Mouse (Mus musculus): ENCODE results near the gene B4galnt3.
A peak's percentile ranks its signal among the peaks of the same experiment; 100 is the strongest.

B4galnt3 gene

DNA sequence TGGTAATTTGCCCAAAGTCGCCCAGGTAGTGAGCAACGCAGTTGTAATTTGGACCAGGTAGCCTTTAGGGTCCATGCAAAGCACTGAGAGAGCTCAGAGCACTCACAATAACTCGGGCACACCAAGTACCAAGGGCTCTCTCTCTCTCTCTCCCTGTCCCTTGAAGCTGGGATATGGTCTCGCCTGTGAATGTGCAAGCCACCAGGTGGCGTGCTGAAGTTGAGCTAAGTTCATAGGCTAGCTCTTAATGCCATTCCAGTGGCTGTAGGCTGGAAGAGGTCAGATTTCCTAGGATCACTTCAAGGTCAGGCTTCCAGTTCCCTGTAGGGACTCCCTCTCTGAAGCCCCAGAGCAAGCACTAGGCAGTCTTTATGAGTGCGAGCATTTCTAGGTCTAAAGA lies 71.7 kb downstream of the B4galnt3 start:
- DNase-seq (ENCODE audit: low spot score in 2 of 2) = peak; percentile 29 to 32

DNA sequence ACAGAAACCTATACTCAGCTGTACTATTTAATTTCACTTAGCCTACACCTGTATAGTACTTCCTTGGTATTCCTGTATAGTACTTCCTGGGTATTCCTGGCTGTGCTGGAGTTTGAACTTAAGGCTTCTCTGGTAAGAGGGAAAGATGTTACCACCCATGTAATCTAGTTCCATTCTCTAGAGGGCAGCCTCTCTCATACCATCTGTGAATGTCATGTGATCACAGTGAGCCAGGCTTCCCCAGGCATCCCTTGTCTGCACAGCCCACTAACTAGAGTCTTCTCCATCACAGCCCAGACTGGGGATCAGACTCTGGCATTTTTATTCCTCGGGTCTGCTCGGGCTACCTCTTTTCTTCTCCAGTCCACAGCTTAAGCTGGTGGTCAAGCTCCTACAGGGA lies 75.1 kb downstream of the B4galnt3 start:
- no peak for DNase-seq (ENCODE audit: low spot score in 2 of 2)

DNA sequence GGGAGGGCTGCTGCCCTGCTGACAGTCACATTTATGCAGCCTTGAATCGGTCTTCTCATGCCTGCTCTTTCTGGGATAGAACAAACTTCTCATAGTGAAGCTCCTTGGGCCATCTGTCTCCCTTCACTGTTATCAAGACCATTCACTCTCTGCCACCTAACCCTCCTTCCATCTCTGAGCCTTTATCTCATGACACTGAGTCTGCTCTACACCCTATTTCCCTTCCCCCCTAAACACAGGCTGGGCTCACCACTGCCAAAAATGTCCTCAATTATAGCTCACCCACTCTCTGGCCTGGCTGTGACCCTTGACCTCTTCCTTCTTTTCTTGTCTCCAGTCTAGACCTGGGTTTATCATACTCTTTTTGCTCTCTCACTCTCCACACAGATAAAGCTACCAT lies 77.7 kb downstream of the B4galnt3 start:
- DNase-seq (ENCODE audit: low spot score in 2 of 2) = no peak

DNA sequence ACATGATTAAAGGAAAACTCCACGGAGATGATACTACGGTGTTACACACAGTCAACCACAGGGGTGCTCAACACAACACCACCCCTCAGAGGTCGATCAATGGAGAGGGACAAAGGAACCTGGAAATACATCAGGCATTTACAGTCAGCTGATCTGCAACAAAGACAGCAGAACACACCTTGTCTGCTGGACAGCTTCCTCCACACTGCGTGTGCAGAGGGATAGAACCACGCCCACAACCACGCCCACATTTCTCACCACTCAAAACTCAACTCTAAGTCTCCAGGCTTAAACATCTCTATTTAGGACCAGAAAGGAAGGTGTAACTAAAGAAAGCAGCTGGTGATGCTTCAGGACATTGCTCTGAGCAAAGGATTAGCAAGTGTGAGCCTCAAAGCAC lies 82.8 kb downstream of the B4galnt3 start:
- no peak for DNase-seq (ENCODE audit: low spot score in 2 of 2)

DNA sequence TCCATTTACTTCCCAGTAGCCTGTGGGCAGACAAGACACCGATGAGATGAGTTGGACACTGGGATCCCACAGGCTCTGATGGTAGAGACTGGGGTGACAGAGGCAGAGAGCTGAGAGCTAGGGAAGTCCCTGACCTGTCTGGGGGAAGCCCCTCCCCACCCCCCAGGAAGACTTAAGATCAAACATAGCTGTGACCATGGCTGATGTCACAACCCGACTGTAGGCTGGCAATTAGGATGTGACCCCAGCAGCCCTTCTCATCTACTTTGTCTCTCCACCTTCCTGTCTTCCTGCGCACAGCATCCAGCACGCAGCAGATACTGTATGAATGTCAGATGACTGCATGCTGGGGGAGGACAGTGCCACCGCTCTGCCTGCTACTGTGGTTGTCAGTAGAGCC lies 87.8 kb downstream of the B4galnt3 start:
- no peak for DNase-seq (ENCODE audit: low spot score in 2 of 2)

DNA sequence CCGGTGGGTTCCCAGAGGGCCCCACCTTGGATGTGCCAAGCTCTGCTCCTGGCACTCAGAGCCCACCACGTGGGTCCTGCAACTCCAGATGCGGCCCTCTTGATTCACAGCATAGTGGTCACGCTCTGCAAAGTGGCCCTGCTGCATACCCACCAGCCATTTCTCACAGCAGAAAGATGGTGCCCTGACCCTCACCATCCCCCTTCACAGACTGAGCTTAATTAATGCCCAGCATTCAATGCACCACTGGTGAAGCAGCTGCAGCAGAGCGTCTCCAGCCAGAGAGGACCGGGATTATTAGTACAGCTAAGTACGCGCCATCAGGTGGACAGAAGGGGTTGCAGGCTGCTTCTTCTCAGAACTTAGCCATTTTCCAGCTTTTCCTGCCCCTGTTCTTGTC lies 92.0 kb downstream of the B4galnt3 start:
- DNase-seq (ENCODE audit: low spot score in 2 of 2) = no peak

DNA sequence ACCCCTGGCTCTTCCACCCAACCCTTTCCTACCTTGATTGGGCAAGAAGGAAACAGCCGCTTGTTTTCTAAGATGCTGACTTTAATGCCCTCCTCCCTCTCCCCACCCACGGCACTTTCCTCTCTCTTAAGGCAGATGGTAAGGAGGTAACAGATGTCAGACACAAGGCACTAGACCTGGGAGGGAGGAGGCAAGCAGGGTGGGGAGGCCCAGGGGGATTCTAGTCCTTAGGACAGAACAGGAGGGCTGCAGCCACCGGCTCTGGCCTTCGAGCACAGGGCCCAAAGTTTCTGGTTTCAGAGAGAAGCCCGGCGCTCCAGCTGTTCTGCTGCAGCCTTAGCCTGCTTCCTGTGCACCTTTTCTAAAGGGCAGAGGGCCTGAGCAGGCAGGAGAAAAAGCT lies 92.4 kb downstream of the B4galnt3 start:
- no peak for DNase-seq (ENCODE audit: low spot score in 2 of 2)

DNA sequence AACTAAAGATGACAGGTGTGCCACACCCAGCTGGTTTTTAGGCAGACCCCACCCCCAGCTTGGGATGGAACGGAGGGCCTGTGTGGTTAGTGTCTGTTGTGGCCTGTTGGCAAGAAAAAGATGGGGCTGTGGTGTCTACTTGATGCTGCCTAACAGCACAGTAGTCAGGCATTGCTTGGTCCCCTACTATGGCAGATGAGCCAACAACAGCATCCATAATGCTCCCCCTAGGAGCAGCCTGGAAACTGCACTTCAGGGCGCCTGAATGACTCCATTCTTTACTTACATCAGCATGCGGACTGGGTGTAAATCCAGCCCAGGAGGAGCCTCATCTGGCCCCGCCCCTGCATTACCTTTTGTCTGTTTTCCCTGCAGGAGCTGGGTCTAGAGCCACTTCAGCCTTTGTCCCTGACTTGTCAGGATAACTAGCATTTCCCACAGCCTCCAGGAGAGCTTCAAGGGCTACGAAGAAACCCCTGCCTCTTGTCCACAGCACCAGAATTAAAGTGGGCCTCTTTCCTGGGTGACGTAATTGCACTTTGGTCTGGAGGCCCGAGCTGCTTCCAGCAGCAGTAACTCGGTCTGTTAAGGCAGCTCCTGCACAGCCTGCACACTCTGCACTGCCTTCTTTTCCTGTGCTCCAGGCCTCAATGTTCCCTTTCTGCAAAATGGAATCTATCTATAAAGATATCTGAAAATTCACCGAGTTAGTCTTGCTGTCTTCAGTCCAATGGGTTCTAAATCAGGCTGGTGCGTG lies 94.5 kb downstream of the B4galnt3 start:
- no peak for DNase-seq (ENCODE audit: low spot score in 2 of 2)

DNA sequence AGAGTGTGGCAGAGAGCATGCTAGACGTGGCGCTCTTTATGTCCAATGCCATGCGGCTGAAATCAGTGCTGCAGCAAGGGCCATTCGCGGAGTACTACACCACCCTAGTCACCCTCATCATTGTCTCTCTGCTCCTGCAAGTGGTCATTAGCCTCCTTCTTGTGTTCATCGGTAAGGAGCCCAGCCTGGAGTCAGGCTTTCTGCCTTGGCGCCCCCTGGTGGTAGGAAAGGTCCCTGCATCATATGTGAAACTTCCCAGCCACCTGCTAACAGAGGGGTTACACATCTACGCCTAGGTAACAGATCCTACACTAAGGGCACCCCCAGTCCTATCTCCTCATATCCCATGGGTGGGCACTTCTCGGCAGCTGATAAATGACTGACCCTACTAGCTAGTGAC lies 96.4 kb downstream of the B4galnt3 start:
- DNase-seq (ENCODE audit: low spot score in 2 of 2) = peak; percentile 59 to 60

DNA sequence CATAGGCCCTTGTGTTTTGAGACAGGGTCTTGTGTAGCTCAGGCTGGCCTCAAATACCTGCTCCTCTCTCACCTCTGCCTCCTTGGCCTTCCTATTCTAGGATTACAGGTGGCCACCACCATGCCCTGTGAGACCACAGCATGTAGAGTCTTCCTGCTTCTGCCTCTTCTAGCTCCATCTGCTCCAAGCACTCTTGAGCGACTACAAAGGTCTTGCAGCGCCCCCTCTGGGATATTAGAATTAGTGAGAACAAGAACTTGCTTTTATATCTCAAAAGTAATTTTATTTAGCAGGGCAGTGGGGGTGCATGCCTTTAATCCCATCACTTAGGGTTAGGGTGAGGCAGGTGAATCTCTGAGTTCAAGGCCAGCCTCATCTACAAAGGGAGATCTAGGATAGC lies 97.5 kb downstream of the B4galnt3 start:
- DNase-seq (ENCODE audit: low spot score in 2 of 2) = no peak

DNA sequence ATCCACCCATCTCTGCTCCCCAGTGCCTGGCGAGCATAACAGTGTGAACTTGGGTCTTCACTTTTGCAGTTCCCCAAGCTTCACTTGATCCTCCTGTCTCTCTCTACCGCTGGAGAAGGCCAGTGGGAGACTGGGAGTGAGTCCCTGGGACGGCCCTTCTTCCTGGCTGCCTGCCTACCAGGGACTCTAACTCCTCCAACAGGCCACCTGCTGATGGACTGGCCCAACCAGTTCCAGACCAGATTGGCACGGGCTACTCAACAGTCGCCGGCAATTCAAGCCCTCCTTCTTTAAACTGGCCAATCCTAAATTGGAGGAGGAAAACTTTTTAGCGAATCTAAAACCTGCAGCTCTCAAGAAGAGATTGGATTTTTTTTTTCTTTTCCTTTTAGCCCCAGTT lies 99.4 kb downstream of the B4galnt3 start:
- DNase-seq (ENCODE audit: low spot score in 2 of 2) = no peak

DNA sequence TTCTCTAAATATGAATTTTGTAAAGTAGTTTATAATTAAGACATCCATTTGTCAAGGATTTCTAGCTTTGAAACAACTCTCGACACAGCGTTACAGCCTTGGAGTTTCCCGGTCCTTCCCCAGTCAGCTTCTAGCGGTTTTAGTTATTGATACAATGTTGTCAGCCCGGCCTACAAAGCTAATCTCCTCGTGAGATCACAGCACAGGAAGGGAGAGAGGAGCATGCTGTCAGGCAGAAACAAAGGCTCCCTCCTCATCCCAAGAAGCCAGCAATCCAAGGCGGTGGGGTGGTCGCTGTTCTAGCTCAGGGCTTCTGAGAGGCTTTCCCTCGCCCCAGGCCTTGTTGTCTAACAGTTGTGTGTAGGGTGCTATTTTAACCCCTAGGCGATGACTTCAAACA lies 100.1 kb downstream of the B4galnt3 start:
- no peak for DNase-seq (ENCODE audit: low spot score in 2 of 2)

DNA sequence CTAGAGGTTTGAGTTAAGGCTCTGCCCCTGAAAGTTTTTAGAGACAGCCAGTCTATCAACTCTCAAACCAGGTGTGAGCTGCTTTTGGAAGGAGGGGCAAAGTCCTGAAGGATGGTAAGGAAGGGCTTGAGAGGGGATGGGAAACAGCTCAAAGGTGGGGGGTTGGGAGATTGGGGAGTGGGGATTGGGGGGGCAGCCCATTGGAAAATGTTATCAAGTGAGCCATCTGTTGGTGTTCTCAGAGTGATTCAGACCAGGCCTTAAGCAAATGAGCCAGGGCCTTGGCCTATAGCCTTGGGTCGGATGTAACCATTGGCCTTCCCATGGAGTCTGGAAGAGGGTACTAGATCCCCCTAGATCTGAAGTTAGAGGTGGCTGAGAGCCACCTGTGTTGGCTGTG lies 100.6 kb downstream of the B4galnt3 start:
- no peak for DNase-seq (ENCODE audit: low spot score in 2 of 2)

DNA sequence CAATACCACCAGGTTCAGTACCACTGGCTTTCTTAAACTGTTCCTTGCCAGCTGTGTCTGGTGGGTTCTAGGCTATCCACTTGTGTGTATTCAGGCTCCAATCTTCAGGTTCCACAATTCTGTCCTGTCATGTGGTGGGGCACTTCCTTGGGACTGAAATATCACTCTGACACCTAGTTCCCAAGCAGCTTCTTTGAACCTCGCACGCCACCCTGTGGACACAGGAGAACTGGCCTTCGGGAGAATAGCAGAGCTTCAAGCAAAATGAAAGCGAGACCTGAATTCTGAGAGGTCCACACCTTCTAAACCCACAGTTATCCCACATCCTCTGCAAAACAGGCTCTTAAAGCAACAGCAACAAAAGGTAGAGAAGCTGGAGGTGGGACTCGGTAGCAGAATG lies 101.2 kb downstream of the B4galnt3 start:
- peak; percentile 74 to 79 for DNase-seq (ENCODE audit: low spot score in 2 of 2)

DNA sequence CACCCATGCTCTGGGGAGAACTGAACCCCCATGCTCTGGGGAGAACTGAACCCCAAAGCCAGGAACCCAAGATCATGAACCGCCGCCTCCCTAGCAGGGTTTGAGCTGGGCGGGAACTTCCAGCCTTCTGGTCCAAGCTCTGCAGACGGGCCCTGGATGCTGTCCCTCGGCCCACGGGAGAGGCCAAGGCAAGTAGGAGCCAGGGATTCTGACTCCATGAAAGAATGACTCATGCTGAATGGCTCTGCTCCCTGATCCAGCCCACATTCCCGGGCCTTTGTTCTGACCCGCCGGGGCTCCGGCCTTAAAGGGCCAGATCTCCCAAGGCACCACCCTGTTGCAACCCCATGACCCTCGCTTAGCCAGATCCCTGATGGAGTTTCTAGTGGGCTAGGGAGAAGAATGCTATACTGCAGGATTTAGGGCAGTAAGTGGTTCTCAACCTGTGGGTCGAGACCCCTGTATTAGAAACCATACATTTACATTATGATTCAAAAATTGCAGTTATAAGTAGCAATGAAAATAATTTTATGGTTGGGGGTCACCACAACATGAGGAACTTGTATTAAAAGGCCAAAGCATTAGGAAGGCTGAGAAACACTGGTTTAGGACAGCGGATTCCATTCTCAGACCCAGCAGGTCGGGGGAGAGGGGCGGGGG lies 102.0 kb downstream of the B4galnt3 start:
- no peak for DNase-seq (ENCODE audit: low spot score in 2 of 2)

DNA sequence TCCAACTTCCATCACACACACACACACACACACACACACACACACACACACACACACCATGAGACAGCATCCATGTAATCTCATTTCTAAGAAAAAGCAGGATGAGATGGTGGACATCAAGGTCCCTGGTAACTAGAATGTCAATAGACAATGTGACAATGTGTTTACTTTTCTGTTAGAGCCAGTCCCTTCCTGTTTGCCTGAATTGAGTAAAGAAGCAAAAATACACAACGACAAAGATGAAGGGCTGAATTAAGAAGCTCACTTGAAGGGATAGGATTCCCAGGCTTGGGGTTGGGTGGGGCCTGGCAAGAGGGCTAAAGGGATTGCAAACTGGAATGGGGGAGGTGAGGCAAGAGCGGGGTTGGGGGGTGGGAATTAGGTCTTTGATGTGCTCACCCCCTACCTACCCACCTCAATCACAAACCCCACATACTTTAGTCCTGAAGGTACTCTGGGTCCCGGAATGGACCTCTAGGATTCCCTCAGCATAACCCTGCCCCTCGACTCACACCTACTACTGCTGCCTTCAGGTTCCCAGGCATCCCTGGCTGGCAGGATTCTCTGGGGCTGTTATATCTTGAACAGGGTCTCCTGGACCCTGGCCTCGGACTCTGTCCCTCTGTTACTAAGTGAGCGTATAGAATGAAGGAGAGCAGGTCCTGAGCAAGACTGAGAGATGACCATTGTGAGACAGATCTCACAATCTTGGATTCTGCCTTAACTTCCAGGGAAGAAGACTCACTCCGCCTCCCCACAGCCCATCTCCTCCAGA lies 102.8 kb downstream of the B4galnt3 start:
- no peak for DNase-seq (ENCODE audit: low spot score in 2 of 2)

DNA sequence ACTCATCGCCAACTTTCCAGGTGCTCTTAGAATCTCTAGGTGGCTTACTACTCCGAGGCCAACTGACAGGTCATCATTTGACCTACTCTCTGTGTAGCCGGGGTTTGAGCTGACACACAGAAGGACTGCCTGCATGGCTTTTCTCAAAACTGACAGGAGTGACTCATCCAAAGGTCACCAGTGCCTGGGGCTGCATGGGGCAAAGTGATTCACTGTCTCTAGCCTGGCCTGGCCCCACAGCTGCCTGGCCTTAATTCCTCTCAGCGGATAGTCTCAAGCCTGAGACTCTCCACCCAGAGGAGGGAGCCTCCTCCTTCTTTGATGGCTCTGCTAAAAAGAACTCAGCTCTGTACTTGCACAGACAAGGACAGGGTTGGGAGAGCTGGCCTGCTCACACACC lies 103.4 kb downstream of the B4galnt3 start:
- no peak for DNase-seq (ENCODE audit: low spot score in 2 of 2)

DNA sequence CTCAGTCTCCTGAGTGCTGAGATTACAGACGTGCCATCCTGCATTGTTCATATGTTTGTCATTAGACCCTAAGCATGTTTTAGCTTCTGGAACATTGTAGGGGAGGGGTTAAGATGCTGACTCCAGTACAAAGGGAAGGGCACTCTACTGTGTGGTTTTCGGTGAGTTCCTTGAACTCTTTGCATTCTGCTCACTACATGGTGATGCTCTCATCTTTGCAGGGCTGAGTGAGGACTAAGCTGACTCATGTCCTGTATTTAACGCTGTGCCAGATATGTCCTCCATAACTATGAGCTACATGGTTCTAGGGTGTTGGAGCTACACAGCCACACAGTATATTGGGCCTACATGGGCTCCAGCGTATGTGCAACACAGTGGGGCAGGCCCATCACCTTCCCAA lies 104.0 kb downstream of the B4galnt3 start:
- no peak for DNase-seq (ENCODE audit: low spot score in 2 of 2)

DNA sequence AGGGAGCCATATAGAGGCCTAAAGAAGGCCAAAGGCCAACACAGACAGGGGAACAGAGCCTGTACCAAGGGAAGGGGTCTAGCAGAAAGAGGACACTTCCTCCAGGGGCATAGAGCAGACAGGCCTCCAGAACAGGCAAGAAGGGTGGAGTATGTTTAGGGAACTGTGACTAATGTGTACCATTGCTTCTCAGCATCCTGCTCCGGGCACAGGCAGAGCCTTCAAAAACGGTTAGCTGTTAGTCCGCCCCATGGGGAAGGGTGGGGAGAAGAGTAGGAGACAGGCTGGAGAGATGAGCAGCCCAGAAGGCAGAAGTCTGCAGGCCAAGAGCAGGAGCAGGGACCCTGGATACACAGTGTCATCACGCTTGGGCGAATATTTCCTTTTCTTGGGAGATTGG lies 105.1 kb downstream of the B4galnt3 start:
- no peak for DNase-seq (ENCODE audit: low spot score in 2 of 2)

DNA sequence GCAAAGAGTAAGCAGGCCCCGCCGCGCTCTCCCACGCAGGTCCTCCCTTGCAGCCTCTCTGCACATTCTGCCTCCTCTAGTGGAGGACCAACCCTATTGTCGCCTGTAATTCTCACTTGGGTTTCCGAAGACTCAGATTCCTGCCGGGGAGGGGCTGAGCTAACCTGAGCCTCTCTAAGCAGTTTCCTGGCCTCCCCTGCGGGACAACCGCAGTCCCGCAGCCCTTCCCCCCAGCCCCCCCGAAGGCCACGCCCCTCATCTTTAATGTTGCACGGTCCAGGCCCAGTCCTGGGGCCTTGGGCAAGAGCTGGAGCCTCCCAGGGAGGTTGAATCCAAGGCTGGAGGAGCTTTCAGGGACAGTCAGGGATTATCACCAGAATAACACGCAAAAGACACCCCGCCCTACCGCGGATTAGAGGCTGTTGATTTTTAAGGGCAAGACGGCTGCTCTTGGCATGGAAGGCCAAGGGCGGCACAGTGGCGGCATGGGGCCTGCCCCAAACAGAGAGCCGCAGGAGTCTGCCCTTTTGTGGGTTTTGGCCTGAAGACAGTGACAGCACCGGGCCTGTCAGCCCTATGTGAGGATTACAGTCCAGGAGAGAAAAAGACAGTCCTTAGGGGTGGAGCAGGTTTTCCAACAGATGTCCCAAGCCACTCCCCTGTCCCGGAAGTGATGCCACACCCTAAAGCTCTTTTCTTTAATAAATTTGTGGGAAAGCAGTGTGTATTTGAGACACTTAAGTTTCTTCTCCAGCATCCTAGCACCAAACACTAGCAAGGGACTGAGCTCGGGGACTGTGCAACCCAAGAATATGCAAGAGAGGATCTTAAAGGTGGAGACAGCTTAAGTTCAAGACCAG lies 105.8 kb downstream of the B4galnt3 start:
- DNase-seq (ENCODE audit: low spot score in 2 of 2) = no peak

DNA sequence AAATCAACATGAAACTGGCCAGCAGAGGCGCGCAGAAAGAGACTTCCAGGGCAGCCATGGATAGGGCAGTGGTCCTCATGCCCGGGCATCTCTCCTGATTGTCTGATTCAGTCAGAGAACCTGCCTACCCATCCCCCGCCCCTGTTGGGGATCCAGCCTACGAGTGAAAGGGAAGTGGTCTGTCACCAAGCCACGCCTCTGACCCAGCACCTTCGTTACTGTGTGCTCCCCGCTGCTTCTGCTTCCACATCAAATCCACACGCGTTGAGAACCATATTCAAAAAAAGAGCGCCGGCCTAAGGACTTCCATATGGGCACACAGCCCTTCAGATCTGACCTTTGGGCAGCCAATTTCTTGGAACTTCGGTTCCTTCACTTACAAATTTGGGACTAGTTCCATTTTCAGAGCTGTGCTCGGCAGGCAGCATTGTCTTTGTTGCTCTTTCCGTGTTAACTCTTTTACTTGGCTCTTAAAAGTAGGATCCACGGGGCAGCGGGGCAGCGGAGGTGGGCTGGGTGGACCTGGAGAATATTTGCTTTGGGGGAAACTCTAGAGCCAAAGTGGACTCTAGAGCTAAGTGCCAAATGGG lies 106.7 kb downstream of the B4galnt3 start:
- DNase-seq (ENCODE audit: low spot score in 2 of 2) = no peak

DNA sequence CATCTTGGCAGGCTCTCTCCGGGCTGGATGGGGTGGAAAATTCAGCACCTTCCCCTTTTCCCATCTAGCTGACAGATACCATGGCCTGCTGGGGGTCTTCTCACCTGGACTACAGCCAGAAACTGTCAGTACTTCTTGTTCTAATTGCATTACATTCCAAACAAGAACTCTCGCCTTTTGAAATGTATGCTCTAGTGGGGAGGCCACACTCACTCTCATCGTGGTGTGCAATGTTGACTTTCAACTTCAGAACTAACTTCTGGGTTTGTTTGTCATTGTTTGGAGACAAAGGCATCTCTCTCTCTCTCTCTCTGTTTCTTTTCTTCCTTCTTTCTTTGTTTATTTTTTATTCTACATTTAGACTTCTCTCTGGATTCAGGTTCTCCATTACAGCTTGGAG lies 107.8 kb downstream of the B4galnt3 start:
- DNase-seq (ENCODE audit: low spot score in 2 of 2) = no peak

Measured in frontal cortex, postnatal 25 days (tissue).